Mouse (Mus musculus): Measurements from ENCODE around the gene Msn. TPM values are rescaled to one million over a fixed set of nuclear protein-coding genes. Genes with fewer than 3 reads are reported as not detected.

Gene Msn
- polyA plus RNA-seq, 1 experiment = 254 TPM

DNA sequence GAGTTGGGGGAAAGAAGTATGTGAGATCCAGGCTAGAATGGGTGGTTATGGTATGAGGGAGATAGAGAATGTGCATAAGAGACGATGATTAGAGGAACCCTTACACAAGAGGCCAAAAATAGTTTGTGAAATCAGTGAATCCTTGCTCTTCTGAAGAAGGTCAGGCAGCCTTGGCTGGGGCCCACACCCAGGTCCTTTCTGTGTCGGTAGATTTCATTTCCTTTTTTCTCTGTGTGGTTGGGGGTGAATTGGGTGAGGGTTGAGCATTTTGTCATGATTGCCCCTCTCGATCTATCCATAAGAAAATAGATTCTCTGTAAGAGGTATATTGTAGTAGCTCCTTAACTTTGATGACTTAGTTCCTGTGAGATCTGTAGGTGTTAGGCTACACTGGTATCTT, 31.0 kb downstream of the Msn start:
- H3K4me3 ChIP-seq = no peak overlapping the region
- TF ChIP-seq TCF3 (IDR thresholded peaks at IDR 0.05; ENCODE audit: insufficient read length, low read depth) (no peak), SRF (IDR thresholded peaks at IDR 0.05; ENCODE audit: control insufficient read depth, insufficient read length, low read depth) (no peak), POLR2A (IDR thresholded peaks at IDR 0.05; ENCODE audit: insufficient read length, low read depth) (no peak), TCF12 (IDR thresholded peaks at IDR 0.05; ENCODE audit: insufficient read depth, poor library complexity, severe bottlenecking) (no peak)
- no peak overlapping the region for H3K4me2 ChIP-seq (ENCODE audit: low read depth)
- no peaks in the 10 kb centered on the region for H3K27me3 ChIP-seq (ENCODE audit: control insufficient read depth, insufficient read depth, insufficient read length)
- H3K79me2 ChIP-seq (ENCODE audit: control insufficient read depth, insufficient read depth) = peaks cover 93% of the 10 kb centered on the region
- H3ac ChIP-seq (ENCODE audit: control insufficient read depth, insufficient read length) = no peak overlapping the region
- peaks cover 20% of the 10 kb centered on the region for H3K36me3 ChIP-seq (ENCODE audit: control insufficient read depth, insufficient read depth)

GRCm38 (mm10) chrX:96130139-96130538, 34.3 kb downstream of the Msn start:
- Histone ChIP-seq H3ac (ENCODE audit: control insufficient read depth, insufficient read length) (no peak overlapping the region), H3K36me3 (ENCODE audit: control insufficient read depth, insufficient read depth) (peaks cover 20% of the 10 kb centered on the region), H3K27me3 (ENCODE audit: control insufficient read depth, insufficient read depth, insufficient read length) (no peaks in the 10 kb centered on the region), H3K4me3 (no peak overlapping the region), H3K79me2 (ENCODE audit: control insufficient read depth, insufficient read depth) (peaks cover 85% of the 10 kb centered on the region), H3K4me2 (ENCODE audit: low read depth) (peak overlapping the region; percentile 70)
- TF ChIP-seq E2F4 (IDR thresholded peaks at IDR 0.05; ENCODE audit: insufficient read depth) (no peak), USF1 (IDR thresholded peaks at IDR 0.05; ENCODE audit: low read depth) (peak; percentile 76)

DNA sequence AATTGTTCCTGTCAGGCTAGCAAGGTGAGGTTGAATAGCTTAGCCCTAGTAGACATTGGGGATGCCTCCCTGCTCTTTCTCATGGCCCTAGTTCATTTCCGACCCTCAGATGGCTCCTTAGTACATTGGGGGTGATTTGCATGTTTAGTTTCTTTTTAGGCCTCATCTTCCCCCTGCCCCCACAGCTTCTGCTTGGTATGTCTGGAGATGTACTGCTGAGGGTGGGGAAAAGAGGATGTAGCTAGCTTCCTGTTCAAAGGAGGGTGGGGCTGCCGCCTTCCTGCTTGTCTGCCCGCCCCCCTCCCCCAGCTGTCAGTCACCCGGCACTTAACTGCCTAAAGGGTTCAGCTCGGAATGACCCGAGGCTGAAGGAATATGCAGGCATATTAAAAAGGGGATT, 34.8 kb downstream of the Msn start:
- Histone ChIP-seq H3K79me2 (ENCODE audit: control insufficient read depth, insufficient read depth) (peaks cover 83% of the 10 kb centered on the region), H3ac (ENCODE audit: control insufficient read depth, insufficient read length) (no peak overlapping the region), H3K4me2 (ENCODE audit: low read depth) (peak overlapping the region; percentile 70), H3K27me3 (ENCODE audit: control insufficient read depth, insufficient read depth, insufficient read length) (no peaks in the 10 kb centered on the region), H3K36me3 (ENCODE audit: control insufficient read depth, insufficient read depth) (peaks cover 19% of the 10 kb centered on the region), H3K4me3 (no peak overlapping the region)
- TF ChIP-seq MYOG (IDR thresholded peaks at IDR 0.05; ENCODE audit: control insufficient read depth in 1 of 3, insufficient read depth in 1 of 3, insufficient read length in 2 of 3, low read depth in 2 of 3) = no peak

DNA sequence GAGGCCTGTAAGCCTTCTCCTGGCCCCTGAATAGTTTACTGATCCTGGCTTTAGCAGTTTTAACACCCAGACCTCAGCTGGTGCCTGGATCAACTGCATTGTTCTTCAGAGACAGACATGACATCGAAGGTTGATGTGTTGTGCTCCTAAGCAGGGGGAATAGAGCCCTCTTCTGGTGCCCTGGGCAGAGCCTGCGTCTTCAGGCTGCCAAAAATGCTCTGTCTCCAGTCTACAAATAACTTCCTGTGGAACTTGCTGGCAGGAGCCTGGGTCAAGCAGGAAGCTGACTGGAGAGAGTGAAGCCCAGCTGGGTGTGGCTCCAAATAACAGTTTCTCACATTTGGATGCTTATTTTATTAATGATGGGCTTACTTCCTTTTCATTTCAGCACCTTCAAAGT, 37.4 kb downstream of the Msn start:
- peak overlapping the region; percentile 78 for H3K4me2 ChIP-seq (ENCODE audit: low read depth)
- no peaks in the 10 kb centered on the region for H3K27me3 ChIP-seq (ENCODE audit: control insufficient read depth, insufficient read depth, insufficient read length)
- H3K36me3 ChIP-seq (ENCODE audit: control insufficient read depth, insufficient read depth) = peaks cover 18% of the 10 kb centered on the region
- no peak overlapping the region for H3K4me3 ChIP-seq
- H3K79me2 ChIP-seq (ENCODE audit: control insufficient read depth, insufficient read depth) = peaks cover 83% of the 10 kb centered on the region
- TF ChIP-seq POLR2AphosphoS2 (IDR thresholded peaks at IDR 0.05; ENCODE audit: insufficient read length, low read depth) = peak; percentile 47
- no peak for TF ChIP-seq TCF12 (IDR thresholded peaks at IDR 0.05; ENCODE audit: insufficient read depth, poor library complexity, severe bottlenecking)
- no peak overlapping the region for H3ac ChIP-seq (ENCODE audit: control insufficient read depth, insufficient read length)

DNA sequence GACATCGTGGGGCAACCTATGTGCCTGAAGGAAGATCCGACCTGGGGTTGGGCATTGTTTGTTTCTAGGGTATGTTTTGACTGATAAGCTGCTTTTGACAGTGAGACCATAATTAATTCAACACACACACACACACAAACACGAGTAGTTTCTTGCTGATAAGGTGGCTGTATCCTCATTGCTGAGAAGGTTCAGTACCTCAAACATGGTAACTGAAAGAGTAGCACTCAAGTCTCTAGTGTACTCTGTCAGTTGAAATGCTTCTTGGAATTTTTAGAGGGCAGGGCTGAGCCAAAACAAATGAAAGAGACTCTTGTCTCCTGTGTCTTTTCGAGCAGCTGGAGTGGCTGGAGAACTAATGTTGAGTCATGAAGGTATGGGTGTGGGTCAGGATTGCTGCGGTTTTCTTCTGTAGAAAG, 38.4 kb downstream of the Msn start:
- H3K36me3 ChIP-seq (ENCODE audit: control insufficient read depth, insufficient read depth) = peaks cover 14% of the 10 kb centered on the region
- peaks cover 83% of the 10 kb centered on the region for H3K79me2 ChIP-seq (ENCODE audit: control insufficient read depth, insufficient read depth)
- H3ac ChIP-seq (ENCODE audit: control insufficient read depth, insufficient read length) = no peak overlapping the region
- TF ChIP-seq MAX (IDR thresholded peaks at IDR 0.05; ENCODE audit: low read depth) (no peak), CEBPB (IDR thresholded peaks at IDR 0.05; ENCODE audit: insufficient read depth, poor library complexity, severe bottlenecking) (no peak), MYOD1 (IDR thresholded peaks at IDR 0.05; ENCODE audit: control insufficient read depth in 1 of 3, insufficient read length in 2 of 3, low read depth in 2 of 3) (peak in 1 of 3 experiments; percentile 3), TCF3 (IDR thresholded peaks at IDR 0.05; ENCODE audit: insufficient read length, low read depth) (no peak)
- H3K4me2 ChIP-seq (ENCODE audit: low read depth) = peak overlapping the region; percentile 78
- H3K4me3 ChIP-seq = no peak overlapping the region
- no peaks in the 10 kb centered on the region for H3K27me3 ChIP-seq (ENCODE audit: control insufficient read depth, insufficient read depth, insufficient read length)

DNA sequence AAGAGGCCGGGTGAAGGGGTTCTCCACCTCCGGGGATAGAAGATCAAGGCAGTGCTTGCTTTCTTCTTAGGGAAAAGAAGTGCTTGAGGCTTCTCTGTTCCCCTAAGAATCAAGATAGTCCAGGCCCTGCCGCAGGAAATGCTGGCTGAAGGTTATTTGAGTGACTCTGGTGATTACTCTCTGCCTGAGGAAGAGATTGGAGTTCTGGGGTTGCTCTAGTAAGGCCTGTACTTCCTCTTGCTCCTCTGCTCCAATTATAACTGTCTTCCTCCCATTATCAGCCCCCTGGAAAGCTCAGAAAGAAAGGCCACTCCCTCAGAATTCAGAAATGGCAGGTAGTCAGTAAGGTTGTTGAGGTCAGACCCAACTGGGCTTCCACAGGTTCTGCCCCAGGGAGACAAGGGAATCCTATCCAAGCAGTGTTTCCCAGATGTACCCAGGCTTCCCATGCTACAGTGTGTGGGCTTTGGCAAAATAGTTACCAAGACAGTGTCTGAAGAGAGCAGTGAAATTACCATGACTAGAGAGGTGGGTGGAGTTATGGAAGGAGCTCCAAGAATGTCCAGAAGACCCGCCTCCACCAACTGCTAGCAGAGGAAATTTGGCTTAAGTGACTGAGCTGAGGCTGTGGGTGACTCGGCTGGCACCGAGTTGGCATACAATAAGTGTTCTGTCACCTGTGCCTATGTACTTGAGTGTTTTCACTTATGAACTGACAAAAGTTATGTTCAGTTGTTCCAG, 39.2 kb downstream of the Msn start:
- TF ChIP-seq MYOD1 (IDR thresholded peaks at IDR 0.05; ENCODE audit: control insufficient read depth in 1 of 3, insufficient read length in 2 of 3, low read depth in 2 of 3) = peak in 1 of 3 experiments; percentile 37
- TF ChIP-seq TCF3 (IDR thresholded peaks at IDR 0.05; ENCODE audit: insufficient read length, low read depth) = no peak
- peak in 1 of 3 experiments; percentile 40 for TF ChIP-seq MYOG (IDR thresholded peaks at IDR 0.05; ENCODE audit: control insufficient read depth in 1 of 3, insufficient read depth in 1 of 3, insufficient read length in 2 of 3, low read depth in 2 of 3)
- peak overlapping the region; percentile 78 for H3K4me2 ChIP-seq (ENCODE audit: low read depth)
- peaks cover 83% of the 10 kb centered on the region for H3K79me2 ChIP-seq (ENCODE audit: control insufficient read depth, insufficient read depth)
- H3ac ChIP-seq (ENCODE audit: control insufficient read depth, insufficient read length) = no peak overlapping the region
- no peaks in the 10 kb centered on the region for H3K27me3 ChIP-seq (ENCODE audit: control insufficient read depth, insufficient read depth, insufficient read length)
- peaks cover 14% of the 10 kb centered on the region for H3K36me3 ChIP-seq (ENCODE audit: control insufficient read depth, insufficient read depth)
- no peak overlapping the region for H3K4me3 ChIP-seq
